Mouse (Mus musculus) forebrain, embryonic 16.5 days (tissue): ENCODE results near the gene Mybpc2. TPM values are rescaled to one million over a fixed set of nuclear protein-coding genes. Genes with fewer than 3 reads are reported as not detected.

Source experiments
- ATAC-seq: fragments of 200-750 bp; cut with Nextera tagmentation; 2 replicates; pipeline ENCODE4 v1.8.0; 2017; ENCODE audit warnings: mild to moderate bottlenecking, moderate library complexity
- H3K27ac ChIP-seq: fragments of 300-500 bp; sonication (generic); 2 replicates; pipeline ENCODE4 v1.5.1; 2014; ENCODE audit warnings: low read length, control low read depth
- H3K27me3 ChIP-seq: fragments of 300-500 bp; sonication (generic); replicated peaks from 2 replicates; pipeline ENCODE4 v1.6.1; 2014; ENCODE audit warnings: low read length; ENCODE audit not compliant: control insufficient read depth, insufficient read depth
- H3K36me3 ChIP-seq: fragments of 300-500 bp; sonication (generic); 2 replicates; pipeline ENCODE4 v1.6.1; 2014; ENCODE audit not compliant: control insufficient read depth, insufficient read depth
- H3K4me1 ChIP-seq: fragments of 300-500 bp; sonication (generic); replicated peaks from 2 replicates; pipeline ENCODE4 v1.6.1; 2014; ENCODE audit warnings: low read length; ENCODE audit not compliant: control insufficient read depth, insufficient read depth
- H3K4me2 ChIP-seq: fragments of 300-500 bp; sonication (generic); 2 replicates; pipeline ENCODE4 v1.6.1; 2014; ENCODE audit warnings: mild to moderate bottlenecking, low read length, control low read depth
- H3K4me3 ChIP-seq: fragments of 300-500 bp; sonication (generic); replicated peaks from 2 replicates; pipeline ENCODE4 v1.5.1; 2014; ENCODE audit warnings: mild to moderate bottlenecking, low read length, control low read depth
- H3K9ac ChIP-seq: fragments of 300-500 bp; sonication (generic); replicated peaks from 2 replicates; pipeline ENCODE4 v1.6.1; 2014; ENCODE audit warnings: low read depth, low read length, control low read depth
- H3K9me3 ChIP-seq: fragments of 300-500 bp; sonication (generic); 2 replicates; pipeline ENCODE4 v1.6.1; 2016; ENCODE audit warnings: low read length; ENCODE audit not compliant: control insufficient read depth
- WGBS: fragments of 180-500 bp; shearing (Covaris S2); extraction: QIAGEN DNeasy Blood & Tissue Kit; methylation state at CpG from one replicate; pipeline ENCODE4 v1.1.7; 2014; 5-methylcytosine and 5-hydroxymethylcytosine counted together
- polyA plus RNA-seq: library from polyadenylated mRNA; unstranded; fragments of >200 nt; fragmentation: Nextera tagmentation; extraction: Ambion mirVana; gene quantifications from 2 replicates; pipeline ENCODE4 v1.2.1, GENCODE M21; 2015

The Mybpc2 gene
- polyA plus RNA-seq, 1 experiment from 2014 or later: 0.05 TPM

- WGBS: 75% methylated on average over 7 of the region's 7 CpGs
- Histone ChIP-seq H3K9me3 (no peaks in the 10 kb centered on the region), H3K27ac (no peak overlapping the region), H3K27me3 (no peaks in the 10 kb centered on the region; the same call in 1 of the 2 replicates), H3K4me1 (peaks cover 24% of the 10 kb centered on the region), H3K4me3 (peak overlapping the region; percentile 87; the same call in 1 of the 2 replicates), H3K36me3 (peaks cover 15% of the 10 kb centered on the region), H3K9ac (peak overlapping the region; percentile 96), H3K4me2 (peak overlapping the region; percentile 75)
- no peak for ATAC-seq
These were observed 29.4 kb downstream of the Mybpc2 start for GRCm38 (mm10) chr7:44495086-44495485.

GRCm38 (mm10) chr7:44494681-44495080 is 29.8 kb downstream of the Mybpc2 start:
- no peak overlapping the region for H3K4me3 ChIP-seq
- no peak overlapping the region for H3K4me2 ChIP-seq
- peaks cover 24% of the 10 kb centered on the region for H3K4me1 ChIP-seq
- H3K27ac ChIP-seq: no peak overlapping the region
- 92% methylated on average over 12 of the region's 12 CpGs for WGBS
- no peak overlapping the region for H3K9ac ChIP-seq
- ATAC-seq: no peak
- H3K9me3 ChIP-seq: no peaks in the 10 kb centered on the region
- peaks cover 16% of the 10 kb centered on the region for H3K36me3 ChIP-seq
- no peaks in the 10 kb centered on the region; the same call in 1 of the 2 replicates for H3K27me3 ChIP-seq

GRCm38 (mm10) chr7:44492166-44492826 is 32.2 kb downstream of the Mybpc2 start:
- Histone ChIP-seq H3K4me2 (no peak overlapping the region), H3K9ac (no peak overlapping the region), H3K27me3 (no peaks in the 10 kb centered on the region), H3K27ac (no peak overlapping the region), H3K4me3 (no peak overlapping the region), H3K9me3 (no peaks in the 10 kb centered on the region), H3K36me3 (peaks cover 16% of the 10 kb centered on the region), H3K4me1 (peaks cover 21% of the 10 kb centered on the region)
- WGBS: 95% methylated on average over 21 of the region's 21 CpGs
- no peak for ATAC-seq

GRCm38 (mm10) chr7:44491391-44491790 is 33.1 kb downstream of the Mybpc2 start:
- Histone ChIP-seq H3K4me2 (no peak overlapping the region), H3K4me3 (no peak overlapping the region), H3K4me1 (peaks cover 16% of the 10 kb centered on the region), H3K36me3 (peaks cover 16% of the 10 kb centered on the region), H3K27ac (no peak overlapping the region), H3K9ac (no peak overlapping the region), H3K9me3 (no peaks in the 10 kb centered on the region), H3K27me3 (no peaks in the 10 kb centered on the region)
- no peak for ATAC-seq
- 96% methylated on average over 5 of the region's 5 CpGs for WGBS

GRCm38 (mm10) chr7:44490281-44490680 is 34.2 kb downstream of the Mybpc2 start:
- H3K36me3 ChIP-seq: peaks cover 16% of the 10 kb centered on the region
- WGBS: 85% methylated on average over 4 of the region's 4 CpGs

GRCm38 (mm10) chr7:44488545-44488944 is 35.9 kb downstream of the Mybpc2 start:
- no peak for ATAC-seq
- Histone ChIP-seq H3K27ac (no peak overlapping the region), H3K4me1 (no peaks in the 10 kb centered on the region), H3K36me3 (peaks cover 16% of the 10 kb centered on the region), H3K4me3 (no peak overlapping the region), H3K9me3 (no peaks in the 10 kb centered on the region), H3K4me2 (no peak overlapping the region), H3K9ac (no peak overlapping the region), H3K27me3 (no peaks in the 10 kb centered on the region)
- 94% methylated on average over 8 of the region's 8 CpGs for WGBS

More at GRCm38 (mm10) chr7:44490281-44490680, 34.2 kb downstream of the Mybpc2 start:
- peaks cover 11% of the 10 kb centered on the region for H3K4me1 ChIP-seq
- H3K4me3 ChIP-seq: no peak overlapping the region
- no peaks in the 10 kb centered on the region for H3K27me3 ChIP-seq
- no peak overlapping the region for H3K4me2 ChIP-seq
- H3K9ac ChIP-seq: no peak overlapping the region
- no peaks in the 10 kb centered on the region for H3K9me3 ChIP-seq
- no peak for ATAC-seq
- no peak overlapping the region for H3K27ac ChIP-seq

- no peaks in the 10 kb centered on the region for H3K4me1 ChIP-seq
- H3K9ac ChIP-seq: no peak overlapping the region
- peaks cover 16% of the 10 kb centered on the region for H3K36me3 ChIP-seq
- ATAC-seq: no peak
- WGBS: 89% methylated on average over 7 of the region's 7 CpGs
- H3K27me3 ChIP-seq: no peaks in the 10 kb centered on the region
- no peak overlapping the region for H3K4me3 ChIP-seq
- H3K27ac ChIP-seq: no peak overlapping the region
- H3K4me2 ChIP-seq: no peak overlapping the region
- H3K9me3 ChIP-seq: no peaks in the 10 kb centered on the region
These were observed 36.5 kb downstream of the Mybpc2 start for GRCm38 (mm10) chr7:44487936-44488335.

- no peak overlapping the region for H3K9ac ChIP-seq
- no peaks in the 10 kb centered on the region for H3K4me1 ChIP-seq
- H3K36me3 ChIP-seq: peaks cover 16% of the 10 kb centered on the region
- H3K4me3 ChIP-seq: no peak overlapping the region
- H3K4me2 ChIP-seq: no peak overlapping the region
- WGBS: 58% methylated on average over 13 of the region's 13 CpGs
- H3K9me3 ChIP-seq: no peaks in the 10 kb centered on the region
- no peak overlapping the region for H3K27ac ChIP-seq
- ATAC-seq: no peak
- 0 out of 2 replicates have a peak, but pooled peaks cover 2% of the 10 kb centered on the region for H3K27me3 ChIP-seq
These were observed 37.4 kb downstream of the Mybpc2 start for GRCm38 (mm10) chr7:44486927-44487575.

- no peak overlapping the region for H3K27ac ChIP-seq
- ATAC-seq: no peak
- 0 out of 2 replicates have a peak, but pooled peaks cover 4% of the 10 kb centered on the region for H3K27me3 ChIP-seq
- H3K9me3 ChIP-seq: no peaks in the 10 kb centered on the region
- H3K4me3 ChIP-seq: no peak overlapping the region
- no peak overlapping the region for H3K4me2 ChIP-seq
- no peaks in the 10 kb centered on the region for H3K4me1 ChIP-seq
- WGBS: 71% methylated on average over 7 of the region's 7 CpGs
- H3K9ac ChIP-seq: no peak overlapping the region
- H3K36me3 ChIP-seq: peaks cover 7% of the 10 kb centered on the region
These were observed 38.8 kb downstream of the Mybpc2 start for GRCm38 (mm10) chr7:44485572-44486195.
